Mouse (Mus musculus): ENCODE data around the gene Ugt1a1. TPM values are rescaled to one million over a fixed set of nuclear protein-coding genes. Genes with fewer than 3 reads are reported as not detected.

Gene Ugt1a1
- total and polyA plus RNA-seq, 2 experiments from 2014 or later = 0.07 TPM; not detected in 1

DNA sequence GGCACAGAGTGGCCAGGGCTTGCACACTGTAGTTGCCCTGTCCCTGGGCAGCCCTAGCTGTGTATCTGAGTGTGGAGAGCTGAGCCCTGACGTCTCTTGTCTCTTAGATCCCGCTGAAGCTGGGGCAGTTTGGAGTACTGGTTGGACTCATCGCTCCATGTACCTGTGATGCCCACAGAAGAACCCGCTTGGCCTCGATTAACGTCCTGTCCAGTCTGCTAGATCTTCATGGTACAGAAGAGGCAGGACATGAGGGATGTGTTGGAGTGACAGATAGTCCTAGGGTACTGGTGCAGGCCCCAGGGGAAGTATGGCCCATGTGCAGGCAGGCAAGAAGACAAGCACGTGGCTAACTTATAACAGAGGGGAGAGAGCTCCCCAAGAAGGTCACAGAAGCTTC is 37.8 kb downstream of the Ugt1a1 start:
- no peak for DNase-seq (ENCODE audit: low spot score)
- 68% methylated on average over 7 of the region's 7 CpGs for WGBS
- TF ChIP-seq CTCF (IDR thresholded peaks at IDR 0.05; ENCODE audit: low read depth) = no peak
- Histone ChIP-seq H3K27ac (ENCODE audit: low read depth) (no peak overlapping the region), H3K4me1 (ENCODE audit: control insufficient read depth, insufficient read depth) (no peaks in the 10 kb centered on the region), H3K4me3 (ENCODE audit: low read depth, low read length) (no peak overlapping the region), H3K9ac (replicated peaks; ENCODE audit: low read depth, low read length) (no peak overlapping the region), H3K9me3 (replicated peaks; ENCODE audit: control insufficient read depth, low read length) (peaks cover 69% of the 10 kb centered on the region), H3K27me3 (ENCODE audit: control insufficient read depth, insufficient read depth, low read length) (no peaks in the 10 kb centered on the region), H3K36me3 (replicated peaks; ENCODE audit: control insufficient read depth, insufficient read depth, low read length) (no peaks in the 10 kb centered on the region), H3K4me2 (ENCODE audit: low read depth, low read length) (no peak overlapping the region)
- ATAC-seq (ENCODE audit: insufficient read depth, low read depth) = no peak

DNA sequence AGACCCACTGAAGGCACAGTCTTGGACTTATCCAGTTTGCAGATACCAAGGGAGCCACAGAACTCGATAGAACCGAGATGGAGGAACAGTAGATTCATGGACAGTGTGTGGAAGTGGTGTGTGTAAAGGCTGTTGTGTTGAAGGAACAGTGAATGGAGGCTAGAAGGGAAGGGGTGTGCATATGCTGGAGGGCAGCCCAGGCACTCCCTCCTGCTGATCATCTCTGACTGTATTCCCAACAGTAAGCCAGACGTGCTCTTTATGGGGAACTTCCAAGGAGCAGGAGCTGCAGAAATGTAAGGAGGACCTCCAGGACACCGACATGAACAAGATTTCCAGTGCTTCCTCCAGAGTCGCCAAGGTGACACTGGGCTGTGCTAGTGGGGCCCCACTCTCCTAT is 38.3 kb downstream of the Ugt1a1 start:
- Histone ChIP-seq H3K4me3 (ENCODE audit: low read depth, low read length) (no peak overlapping the region), H3K36me3 (replicated peaks; ENCODE audit: control insufficient read depth, insufficient read depth, low read length) (no peaks in the 10 kb centered on the region), H3K4me1 (ENCODE audit: control insufficient read depth, insufficient read depth) (no peaks in the 10 kb centered on the region), H3K27ac (ENCODE audit: low read depth) (no peak overlapping the region), H3K9me3 (replicated peaks; ENCODE audit: control insufficient read depth, low read length) (peaks cover 73% of the 10 kb centered on the region), H3K4me2 (ENCODE audit: low read depth, low read length) (no peak overlapping the region), H3K27me3 (ENCODE audit: control insufficient read depth, insufficient read depth, low read length) (no peaks in the 10 kb centered on the region), H3K9ac (replicated peaks; ENCODE audit: low read depth, low read length) (no peak overlapping the region)
- TF ChIP-seq EP300 (IDR thresholded peaks at IDR 0.05; ENCODE audit: low read depth) = no peak
- TF ChIP-seq CTCF (IDR thresholded peaks at IDR 0.05; ENCODE audit: low read depth) = no peak
- no peak for ATAC-seq (ENCODE audit: insufficient read depth, low read depth)
- DNase-seq (ENCODE audit: low spot score) = no peak
- 69% methylated on average over 5 of the region's 5 CpGs for WGBS

DNA sequence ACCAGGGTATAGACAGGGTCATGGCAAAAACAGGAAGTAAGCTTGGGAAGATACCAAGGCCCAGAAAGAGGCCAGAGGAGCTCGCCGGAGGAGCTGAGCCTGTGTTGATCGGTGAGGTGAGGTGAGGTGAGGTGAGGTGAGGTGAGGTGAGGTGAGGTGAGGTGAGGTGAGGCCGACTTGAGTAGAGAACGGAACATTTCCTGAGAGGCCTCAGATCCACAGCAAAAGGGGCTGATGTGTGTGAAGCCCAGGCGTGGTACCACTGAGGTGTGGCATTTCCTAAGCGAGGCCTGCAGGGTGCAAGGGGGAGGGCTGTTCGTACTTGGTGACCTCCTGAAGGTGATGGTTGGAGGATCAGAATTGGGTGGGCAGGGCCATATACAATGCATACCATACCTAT is 41.3 kb downstream of the Ugt1a1 start:
- H3K4me2 ChIP-seq (ENCODE audit: low read depth, low read length) = no peak overlapping the region
- no peak overlapping the region for H3K27ac ChIP-seq (ENCODE audit: low read depth)
- peaks cover 50% of the 10 kb centered on the region for H3K9me3 ChIP-seq (replicated peaks; ENCODE audit: control insufficient read depth, low read length)
- TF ChIP-seq CTCF (IDR thresholded peaks at IDR 0.05; ENCODE audit: low read depth) (no peak), EP300 (IDR thresholded peaks at IDR 0.05; ENCODE audit: low read depth) (no peak)
- no peaks in the 10 kb centered on the region for H3K4me1 ChIP-seq (ENCODE audit: control insufficient read depth, insufficient read depth)
- no peak overlapping the region for H3K9ac ChIP-seq (replicated peaks; ENCODE audit: low read depth, low read length)
- no peak overlapping the region for H3K4me3 ChIP-seq (ENCODE audit: low read depth, low read length)
- ATAC-seq (ENCODE audit: insufficient read depth, low read depth) (no peak), DNase-seq (ENCODE audit: low spot score) (no peak)
- H3K36me3 ChIP-seq (replicated peaks; ENCODE audit: control insufficient read depth, insufficient read depth, low read length) = no peaks in the 10 kb centered on the region
- H3K27me3 ChIP-seq (ENCODE audit: control insufficient read depth, insufficient read depth, low read length) = no peaks in the 10 kb centered on the region
- WGBS = 71% methylated on average over 8 of the region's 8 CpGs

DNA sequence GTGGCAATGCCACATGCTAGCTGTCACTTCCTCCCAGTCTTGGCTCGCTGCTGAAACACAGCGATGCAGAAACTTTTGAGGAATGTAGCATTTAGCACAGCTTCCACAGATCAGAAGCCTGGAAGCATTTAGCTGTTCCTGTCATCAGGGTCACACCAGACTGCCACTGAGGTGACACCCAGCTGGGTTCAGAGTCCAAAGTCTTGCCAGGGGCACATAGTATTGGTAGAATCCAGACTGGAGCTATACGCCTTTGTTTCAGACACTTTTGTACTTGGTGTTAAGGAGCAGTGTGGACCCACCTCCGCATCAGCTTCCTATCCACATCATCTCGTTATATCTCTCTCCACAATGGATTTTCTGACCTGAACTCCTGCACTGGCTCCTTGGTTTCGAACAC is 41.8 kb downstream of the Ugt1a1 start:
- H3K4me2 ChIP-seq (ENCODE audit: low read depth, low read length) = no peak overlapping the region
- ATAC-seq (ENCODE audit: insufficient read depth, low read depth) = no peak
- no peaks in the 10 kb centered on the region for H3K27me3 ChIP-seq (ENCODE audit: control insufficient read depth, insufficient read depth, low read length)
- no peak overlapping the region for H3K4me3 ChIP-seq (ENCODE audit: low read depth, low read length)
- peaks cover 46% of the 10 kb centered on the region for H3K9me3 ChIP-seq (replicated peaks; ENCODE audit: control insufficient read depth, low read length)
- TF ChIP-seq CTCF (IDR thresholded peaks at IDR 0.05; ENCODE audit: low read depth) (no peak), EP300 (IDR thresholded peaks at IDR 0.05; ENCODE audit: low read depth) (no peak)
- no peak overlapping the region for H3K27ac ChIP-seq (ENCODE audit: low read depth)
- WGBS = 62% methylated on average over 6 of the region's 6 CpGs
- H3K4me1 ChIP-seq (ENCODE audit: control insufficient read depth, insufficient read depth) = no peaks in the 10 kb centered on the region
- no peak overlapping the region for H3K9ac ChIP-seq (replicated peaks; ENCODE audit: low read depth, low read length)
- DNase-seq (ENCODE audit: low spot score) = no peak
- no peaks in the 10 kb centered on the region for H3K36me3 ChIP-seq (replicated peaks; ENCODE audit: control insufficient read depth, insufficient read depth, low read length)

DNA sequence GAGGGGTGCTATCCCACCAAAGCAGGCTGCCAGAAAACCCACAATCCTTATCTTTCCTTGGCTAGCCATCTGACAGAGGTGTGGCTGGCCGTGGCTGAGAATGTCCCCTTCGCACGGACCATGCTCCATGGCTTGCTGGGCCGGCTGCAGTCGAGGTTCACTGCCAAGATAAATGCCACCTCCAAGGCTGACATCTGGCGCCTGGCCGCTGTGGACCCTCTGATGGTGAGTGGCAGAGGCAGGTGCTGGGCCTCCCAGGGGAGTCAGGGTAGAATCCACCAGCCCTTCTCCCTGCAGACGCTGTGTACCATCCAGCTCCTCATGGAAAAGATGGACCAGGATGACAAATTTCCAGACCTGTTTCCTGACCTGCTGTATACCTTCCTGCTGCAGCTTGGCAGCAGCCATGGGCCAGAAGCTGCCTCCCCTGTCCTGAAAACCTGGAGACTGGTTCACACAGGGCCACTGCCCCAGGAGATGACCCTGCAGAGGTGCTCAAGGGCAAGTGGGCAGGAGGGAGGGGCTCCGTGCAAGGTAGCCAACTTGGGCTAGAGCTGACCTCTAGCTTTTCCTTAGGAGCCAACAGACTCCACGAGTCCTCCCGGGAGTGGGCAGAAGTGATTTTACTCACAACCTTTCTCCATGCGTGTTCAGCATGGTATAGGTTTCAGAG is 43.2 kb downstream of the Ugt1a1 start:
- Histone ChIP-seq H3K27me3 (ENCODE audit: control insufficient read depth, insufficient read depth, low read length) (no peaks in the 10 kb centered on the region), H3K9me3 (replicated peaks; ENCODE audit: control insufficient read depth, low read length) (peaks cover 32% of the 10 kb centered on the region), H3K9ac (replicated peaks; ENCODE audit: low read depth, low read length) (no peak overlapping the region), H3K4me1 (ENCODE audit: control insufficient read depth, insufficient read depth) (peaks cover 11% of the 10 kb centered on the region), H3K36me3 (replicated peaks; ENCODE audit: control insufficient read depth, insufficient read depth, low read length) (peaks cover 6% of the 10 kb centered on the region; the same call in 1 of the 2 replicates), H3K4me3 (ENCODE audit: low read depth, low read length) (no peak overlapping the region), H3K4me2 (ENCODE audit: low read depth, low read length) (no peak overlapping the region), H3K27ac (ENCODE audit: low read depth) (no peak overlapping the region)
- WGBS = 75% methylated on average over 12 of the region's 12 CpGs
- DNase-seq (ENCODE audit: low spot score) (no peak), ATAC-seq (ENCODE audit: insufficient read depth, low read depth) (no peak)
- TF ChIP-seq EP300 (IDR thresholded peaks at IDR 0.05; ENCODE audit: low read depth) (no peak), CTCF (IDR thresholded peaks at IDR 0.05; ENCODE audit: low read depth) (no peak)

DNA sequence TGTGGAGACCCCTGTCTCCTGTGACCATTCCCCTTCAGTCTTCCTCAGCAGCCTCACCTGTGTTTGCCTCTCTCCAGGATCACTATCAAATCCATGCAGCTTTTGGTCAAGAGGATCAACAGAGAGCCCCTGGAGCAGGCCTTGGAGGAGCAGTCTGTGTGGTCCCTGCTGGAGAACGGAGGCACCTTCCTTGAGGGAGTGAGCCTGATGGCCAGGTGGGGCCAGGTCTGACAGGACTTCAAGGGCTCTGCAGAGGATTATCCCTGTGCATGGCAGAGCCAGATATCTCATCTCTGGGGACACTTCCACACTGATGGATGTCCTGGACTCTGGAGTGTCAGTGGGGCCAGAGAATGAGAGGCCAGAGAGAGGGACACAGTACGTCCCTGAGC is 43.7 kb downstream of the Ugt1a1 start:
- peaks cover 27% of the 10 kb centered on the region for H3K9me3 ChIP-seq (replicated peaks; ENCODE audit: control insufficient read depth, low read length)
- TF ChIP-seq CTCF (IDR thresholded peaks at IDR 0.05; ENCODE audit: low read depth) (no peak), EP300 (IDR thresholded peaks at IDR 0.05; ENCODE audit: low read depth) (no peak)
- H3K4me2 ChIP-seq (ENCODE audit: low read depth, low read length) = no peak overlapping the region
- WGBS = 53% methylated on average over 2 of the region's 2 CpGs
- peaks cover 10% of the 10 kb centered on the region; the same call in 1 of the 2 replicates for H3K36me3 ChIP-seq (replicated peaks; ENCODE audit: control insufficient read depth, insufficient read depth, low read length)
- peaks cover 11% of the 10 kb centered on the region for H3K4me1 ChIP-seq (ENCODE audit: control insufficient read depth, insufficient read depth)
- no peak overlapping the region for H3K4me3 ChIP-seq (ENCODE audit: low read depth, low read length)
- DNase-seq (ENCODE audit: low spot score) (no peak), ATAC-seq (ENCODE audit: insufficient read depth, low read depth) (no peak)
- H3K27me3 ChIP-seq (ENCODE audit: control insufficient read depth, insufficient read depth, low read length) = no peaks in the 10 kb centered on the region
- H3K9ac ChIP-seq (replicated peaks; ENCODE audit: low read depth, low read length) = no peak overlapping the region
- no peak overlapping the region for H3K27ac ChIP-seq (ENCODE audit: low read depth)
